Mouse (Mus musculus) ovary, postnatal 14 days (tissue): ENCODE results near the gene Phf19.
A peak's percentile ranks its signal among the peaks of the same experiment; 100 is the strongest.

ENCODE experiments used
- DNase-seq: peaks from one replicate; pipeline ENCODE4 v3.0.0; 2022; ENCODE audit warnings: low spot score

Phf19 gene

DNA sequence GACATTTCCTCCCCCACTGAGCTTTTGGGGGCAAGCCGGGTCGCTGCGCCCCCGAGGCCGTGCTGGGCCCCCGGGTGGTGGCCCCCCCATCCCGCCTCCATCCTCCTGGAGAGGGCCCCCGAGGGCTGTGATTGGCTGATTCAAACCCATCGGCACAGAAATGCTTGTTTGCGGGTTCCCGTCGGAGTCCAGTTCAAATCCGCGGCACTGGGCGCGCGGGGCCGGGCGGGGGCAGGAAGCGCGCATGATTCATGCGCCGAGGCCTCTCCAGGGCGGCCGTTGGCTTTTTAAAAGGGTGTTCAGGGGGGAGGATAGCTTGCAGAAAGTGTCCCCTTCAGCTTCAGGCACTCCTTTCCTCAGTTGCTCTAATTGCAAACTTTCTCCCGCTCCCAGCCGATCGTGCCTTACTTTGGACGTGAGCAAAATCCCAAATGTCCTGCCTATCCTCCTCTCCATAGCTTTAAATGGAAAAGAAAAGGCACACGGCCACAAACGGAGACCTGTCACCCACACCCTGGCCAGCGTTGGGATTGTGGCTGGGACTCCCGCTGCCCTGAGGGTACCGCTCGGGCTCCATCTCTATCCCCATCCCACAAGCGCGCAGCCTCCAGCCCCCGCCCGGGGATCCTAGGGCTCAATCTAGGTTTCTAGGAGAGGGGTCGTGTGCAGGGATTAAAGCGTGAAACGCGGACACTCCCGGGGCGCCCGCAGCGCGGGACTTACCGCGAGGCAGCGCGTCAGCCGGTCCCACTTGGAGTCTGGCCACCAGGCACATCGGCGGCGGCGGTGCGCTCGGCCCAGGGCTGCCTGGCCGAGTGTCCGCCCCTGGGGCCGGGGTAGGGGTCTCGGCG lies at the start of gene Phf19:
Gene Phf19 (minus strand): TSS at position 809 of the 851 bp plus-strand sequence.
- DNase-seq: no peak

DNA sequence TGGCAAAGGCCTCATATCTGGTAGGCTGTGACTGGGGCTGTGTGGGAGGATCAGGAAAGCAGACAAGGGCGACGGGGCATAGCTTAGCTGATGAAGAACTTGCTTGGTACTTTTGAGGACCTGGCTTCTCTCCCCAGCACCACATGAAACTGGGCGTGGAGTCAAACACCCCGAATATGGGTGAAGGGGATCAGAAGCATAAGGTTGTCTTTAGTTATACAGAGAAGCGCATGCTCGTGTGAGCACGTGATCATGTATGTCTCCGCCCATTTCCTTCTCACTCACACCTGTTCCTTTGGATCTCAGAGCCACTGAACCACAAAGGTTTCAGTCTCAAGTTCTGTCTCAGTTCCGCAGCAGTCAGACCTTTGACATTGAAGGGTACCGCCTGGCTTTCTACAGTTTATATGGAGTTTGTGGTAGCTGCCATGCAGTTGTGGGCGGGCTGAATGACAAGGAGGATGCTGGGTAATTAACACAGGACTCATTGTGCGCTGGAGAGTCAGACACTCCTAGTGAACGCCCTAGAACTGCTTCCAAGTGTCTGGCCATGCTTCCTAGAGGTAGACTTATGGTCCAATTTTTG lies 49.6 kb upstream of the Phf19 start:
- DNase-seq: no peak

DNA sequence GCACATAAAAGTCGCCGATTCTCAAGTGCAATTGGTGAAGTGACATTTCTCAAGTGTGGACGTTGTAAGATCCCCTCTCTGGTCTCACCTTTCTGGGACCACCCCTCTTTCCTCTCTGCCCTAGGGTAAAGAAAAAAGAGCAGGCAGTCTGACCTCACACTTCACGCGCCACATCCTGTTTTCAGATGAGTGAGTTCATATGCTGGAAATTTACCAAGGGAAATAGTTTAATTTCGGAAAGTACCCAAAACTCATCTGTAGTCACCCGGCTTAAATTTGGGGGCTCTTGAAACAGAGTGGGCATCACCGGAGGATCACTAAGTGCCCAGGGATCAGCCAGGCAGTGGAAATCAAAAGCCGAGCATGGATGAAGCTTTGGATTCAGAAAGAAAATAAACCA lies 49.1 kb upstream of the Phf19 start:
- no peak for DNase-seq

DNA sequence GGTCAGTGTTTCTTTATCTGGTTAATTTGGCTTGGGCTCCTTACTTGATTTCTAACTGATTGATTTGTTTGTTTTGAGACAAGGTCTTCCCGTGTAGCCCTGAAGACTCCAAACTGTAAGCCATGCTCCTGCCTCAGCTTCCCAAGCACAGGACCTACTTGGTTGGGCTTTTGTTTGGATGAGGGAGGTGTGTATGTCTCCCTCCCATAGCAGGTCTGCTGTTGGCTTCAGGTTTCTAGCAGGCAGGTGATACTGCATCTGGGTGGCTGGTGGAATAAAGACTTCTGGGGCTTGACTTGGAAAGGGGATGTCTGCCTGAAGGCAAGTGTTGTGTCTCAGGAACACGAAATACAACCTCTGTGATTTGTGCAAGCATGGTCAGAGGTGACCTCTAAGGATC lies 48.4 kb upstream of the Phf19 start:
- DNase-seq: no peak

DNA sequence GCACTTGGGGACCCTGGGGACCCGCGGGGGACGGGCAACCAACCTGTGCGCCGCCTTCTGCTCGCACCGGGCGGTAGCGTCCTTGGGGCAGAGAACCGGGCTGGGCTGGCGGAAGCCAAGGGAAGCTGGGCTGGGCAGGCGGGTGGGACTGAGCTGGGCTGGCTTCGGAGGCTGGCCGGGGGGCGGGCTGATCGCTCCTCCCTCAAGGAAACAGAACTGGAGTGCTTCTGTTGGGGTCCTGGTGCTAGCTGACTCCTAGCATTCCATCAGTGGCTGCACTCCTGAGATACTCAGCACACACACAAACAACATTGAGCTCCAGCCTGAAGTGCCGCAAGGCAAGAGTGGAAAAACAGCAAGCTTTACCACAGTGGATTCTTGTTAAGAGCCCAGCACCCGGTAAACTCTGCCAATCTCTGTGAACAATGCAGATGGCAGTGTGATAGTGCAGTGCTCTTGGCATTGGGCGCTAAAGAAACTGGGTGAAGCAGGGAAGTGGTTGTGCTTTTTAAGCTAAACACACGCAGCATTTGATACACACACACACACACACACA lies 47.7 kb upstream of the Phf19 start, which contains the start of gene Traf1:
Gene Traf1 (minus strand): TSS at position 292 of the 556 bp plus-strand sequence.
- peak; percentile 37 for DNase-seq

DNA sequence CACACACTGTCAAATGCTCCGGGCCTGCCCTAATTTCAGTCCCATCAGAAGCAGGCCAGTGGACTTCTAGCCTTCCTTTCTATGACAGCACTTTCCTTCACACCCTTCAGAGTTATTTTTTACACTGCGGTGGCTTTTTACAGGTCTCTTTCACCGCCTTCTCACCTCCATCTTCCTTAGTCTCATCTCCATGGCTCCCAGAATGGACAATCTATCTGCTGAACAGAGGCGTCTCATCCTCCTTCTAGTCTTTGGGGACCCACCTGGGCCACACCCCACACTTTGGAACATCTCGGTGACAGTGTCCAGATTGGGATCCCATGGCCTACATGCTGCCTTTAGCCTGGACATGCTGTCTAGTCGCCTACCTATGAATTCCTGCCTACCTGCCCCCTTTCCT lies 47.1 kb upstream of the Phf19 start:
- DNase-seq: no peak

DNA sequence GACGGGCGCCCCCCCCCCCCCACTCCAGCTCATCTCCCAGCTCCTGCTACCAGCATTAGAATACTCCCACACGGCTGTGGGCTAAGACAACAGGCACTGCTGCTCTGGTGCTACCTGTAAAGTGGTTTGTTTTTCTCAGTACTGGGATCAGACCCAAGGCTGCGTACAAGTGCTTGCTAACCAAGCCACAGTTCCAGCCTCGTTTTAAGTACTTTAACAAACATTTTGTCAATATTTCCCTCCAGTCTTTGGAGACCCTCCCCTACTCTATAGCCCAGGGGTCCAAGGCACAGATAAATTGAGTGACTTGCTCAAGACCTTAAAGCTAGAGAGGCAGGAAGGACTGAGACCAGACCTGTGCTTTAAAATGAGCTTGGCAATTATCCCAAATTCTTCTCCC lies 46.6 kb upstream of the Phf19 start:
- no peak for DNase-seq

DNA sequence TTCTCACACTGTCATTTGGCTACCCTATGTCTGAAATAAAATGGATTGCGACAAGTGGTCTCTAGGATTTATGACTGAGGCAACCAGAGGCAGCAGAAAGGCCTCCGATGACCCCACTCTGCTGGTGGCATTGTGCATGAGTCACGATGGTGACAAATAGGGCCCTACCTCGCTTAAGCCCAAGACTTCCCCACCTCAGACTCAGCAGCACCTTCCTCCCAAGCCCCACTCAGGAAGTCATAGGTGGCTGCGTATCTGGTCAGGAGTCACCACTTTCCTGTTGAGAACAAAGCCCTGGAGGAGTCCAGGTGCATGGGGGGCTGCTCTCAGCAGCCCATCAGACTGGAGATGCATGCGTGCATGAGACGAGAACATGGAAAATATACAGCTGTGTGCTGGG lies 44.8 kb upstream of the Phf19 start:
- DNase-seq: no peak

DNA sequence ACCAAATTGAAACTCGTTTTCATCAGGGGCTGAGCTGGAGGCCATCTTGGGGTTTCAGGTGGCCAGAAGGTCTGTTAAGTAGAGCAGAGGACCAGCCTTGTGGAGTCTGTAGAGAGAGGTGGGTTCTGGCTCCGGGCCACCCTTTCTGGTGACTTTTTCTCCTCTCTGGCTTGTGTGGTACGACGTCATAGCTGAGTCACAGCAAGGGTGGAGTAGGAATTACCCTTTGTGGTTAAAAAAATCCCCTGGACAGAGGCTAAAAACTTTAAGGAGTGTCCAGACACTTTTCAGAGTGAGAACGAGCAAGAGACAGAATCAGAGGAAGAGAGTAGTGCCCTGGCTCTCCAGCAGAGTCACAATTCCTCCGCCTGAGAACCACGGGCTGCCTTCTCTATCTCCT lies 44.2 kb upstream of the Phf19 start:
- no peak for DNase-seq

DNA sequence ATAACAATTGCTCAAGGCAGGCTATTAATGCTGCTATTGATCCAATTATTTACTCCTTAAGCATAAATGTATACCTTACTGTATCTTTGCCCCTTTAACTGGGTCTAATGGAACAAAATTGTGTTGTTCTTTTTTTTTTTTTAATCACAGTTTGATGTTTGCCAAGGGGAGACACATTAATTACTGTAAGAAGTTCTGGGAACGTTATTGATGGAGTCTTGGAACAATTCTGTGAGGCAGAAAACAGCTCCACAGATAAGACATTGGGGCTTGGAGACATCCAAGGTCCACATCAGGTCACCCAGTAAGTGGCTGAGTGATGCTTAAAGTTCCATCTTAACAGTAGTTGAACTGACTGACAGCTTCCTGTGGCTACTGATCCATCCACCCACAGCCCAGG lies 43.6 kb upstream of the Phf19 start:
- no peak for DNase-seq

DNA sequence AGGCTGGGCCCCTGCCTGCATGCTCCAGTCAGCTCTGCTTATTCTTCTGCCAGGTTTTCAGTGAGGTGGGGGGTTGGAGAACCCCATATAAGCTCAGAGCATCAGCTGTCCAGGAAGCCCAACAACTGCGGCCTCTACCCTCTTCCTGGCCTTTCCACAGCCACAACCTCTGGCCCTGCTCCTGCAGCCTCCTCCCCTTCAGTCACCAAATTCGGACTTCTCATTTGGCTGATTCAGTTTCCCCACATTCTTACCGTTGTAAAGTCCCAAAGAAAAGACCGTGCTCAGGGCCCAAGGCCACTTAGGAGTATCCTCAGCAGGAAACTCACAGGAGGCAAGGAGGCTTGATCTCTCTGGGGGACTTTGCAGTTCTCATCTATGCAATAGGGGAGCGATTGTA lies 43.1 kb upstream of the Phf19 start:
- no peak for DNase-seq

DNA sequence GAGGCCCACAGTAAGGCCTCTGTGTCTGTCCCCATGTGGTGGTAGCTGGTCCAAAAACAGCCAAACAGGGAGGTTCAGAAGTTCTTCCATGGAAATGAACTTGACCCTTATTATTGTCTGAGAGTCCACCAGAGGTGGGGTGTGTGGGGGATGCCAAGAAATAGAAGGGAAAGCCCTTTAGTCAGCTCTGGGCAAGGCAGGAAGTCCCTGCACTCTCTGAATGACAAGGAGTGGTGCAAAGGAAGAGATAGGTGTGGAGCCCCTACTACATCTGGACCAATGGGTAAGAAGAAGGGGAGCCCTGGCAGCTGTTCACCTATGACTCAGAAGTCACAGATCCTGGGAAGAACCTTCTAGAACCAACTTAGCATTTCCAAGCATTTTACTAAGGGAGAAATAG lies 40.5 kb upstream of the Phf19 start:
- no peak for DNase-seq

DNA sequence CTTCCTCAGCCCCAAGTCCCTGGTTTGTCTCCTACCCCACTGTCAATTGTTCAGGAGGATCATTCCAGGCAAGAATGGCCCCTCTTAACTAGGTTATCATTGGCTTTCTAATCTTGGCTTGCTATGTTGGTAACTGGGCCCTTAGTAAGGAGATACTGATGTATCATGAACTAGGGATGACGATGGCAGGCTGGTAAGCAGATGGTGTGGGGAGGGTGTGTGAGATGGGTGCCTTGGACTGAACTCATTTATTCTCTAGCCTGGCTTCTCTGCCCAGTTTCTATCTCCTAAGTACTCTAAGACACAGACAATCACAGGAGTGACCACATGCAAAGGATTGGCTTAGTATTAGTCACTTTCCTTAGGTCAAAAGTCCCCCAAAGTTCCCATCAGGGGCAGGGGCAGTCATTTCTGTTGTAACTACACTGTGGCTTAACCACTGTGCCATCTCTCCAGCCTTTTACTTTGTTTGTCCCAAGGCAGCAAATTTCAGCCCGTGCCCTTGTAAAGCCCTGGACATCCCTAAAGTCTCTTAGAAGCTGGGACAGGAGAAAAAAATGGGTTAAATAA lies 39.8 kb upstream of the Phf19 start:
- no peak for DNase-seq

DNA sequence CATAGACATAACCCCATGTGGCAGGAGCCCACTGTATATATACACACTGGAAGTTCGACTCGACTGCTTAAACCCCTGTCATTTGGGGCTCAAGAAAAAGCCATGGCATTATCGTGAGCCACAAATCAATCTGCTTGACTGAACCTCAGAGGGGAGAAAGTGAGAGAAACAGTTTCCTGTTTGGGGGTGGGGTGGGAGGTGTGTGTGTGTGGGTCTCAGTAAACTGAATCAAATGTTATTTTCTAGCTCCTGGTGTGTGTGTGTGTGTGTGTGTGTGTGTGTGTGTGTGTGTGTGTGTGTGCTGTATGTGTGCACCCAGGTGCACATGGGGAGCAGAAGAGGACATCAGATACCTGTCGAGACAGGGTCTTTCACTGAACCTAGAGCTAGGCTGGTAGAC lies 39.2 kb upstream of the Phf19 start:
- DNase-seq: no peak

DNA sequence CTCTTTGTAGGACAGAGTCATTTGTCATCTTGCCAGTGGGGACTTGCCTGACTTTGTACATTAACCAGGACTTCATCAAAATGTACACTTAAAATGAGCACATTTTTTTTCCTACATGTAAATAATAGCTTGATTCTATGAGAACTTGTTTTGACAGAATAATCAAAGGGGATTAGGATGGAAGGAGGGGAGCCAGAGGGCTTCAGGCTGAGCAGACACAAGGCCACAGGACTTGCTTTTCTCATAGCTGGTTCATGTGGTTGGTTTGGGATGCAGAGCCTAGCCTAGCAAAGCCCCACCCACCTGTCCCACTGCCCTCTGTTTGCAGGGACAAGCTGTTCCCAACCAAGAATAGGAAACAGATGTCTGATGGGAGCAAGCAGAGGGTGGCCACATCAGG lies 37.6 kb upstream of the Phf19 start:
- DNase-seq: no peak

DNA sequence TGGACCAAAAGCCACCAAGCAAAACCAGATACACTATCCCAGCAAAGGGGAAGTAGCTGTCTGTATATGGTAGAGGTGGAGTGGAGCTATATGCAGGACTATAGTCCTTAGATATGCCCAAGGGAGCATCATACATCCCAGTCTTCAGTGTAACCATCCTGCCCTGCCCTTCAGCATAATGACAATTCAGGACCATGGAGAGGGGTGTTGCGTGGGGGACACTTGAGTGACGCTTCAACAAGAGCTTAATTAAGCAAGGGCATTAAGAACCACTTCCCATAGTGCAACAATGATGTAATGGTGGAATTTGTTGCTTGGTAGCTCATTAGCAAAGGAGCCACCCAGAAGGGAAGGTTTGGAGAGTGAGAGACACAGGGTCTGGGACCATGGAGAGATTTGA lies 34.8 kb upstream of the Phf19 start:
- no peak for DNase-seq

DNA sequence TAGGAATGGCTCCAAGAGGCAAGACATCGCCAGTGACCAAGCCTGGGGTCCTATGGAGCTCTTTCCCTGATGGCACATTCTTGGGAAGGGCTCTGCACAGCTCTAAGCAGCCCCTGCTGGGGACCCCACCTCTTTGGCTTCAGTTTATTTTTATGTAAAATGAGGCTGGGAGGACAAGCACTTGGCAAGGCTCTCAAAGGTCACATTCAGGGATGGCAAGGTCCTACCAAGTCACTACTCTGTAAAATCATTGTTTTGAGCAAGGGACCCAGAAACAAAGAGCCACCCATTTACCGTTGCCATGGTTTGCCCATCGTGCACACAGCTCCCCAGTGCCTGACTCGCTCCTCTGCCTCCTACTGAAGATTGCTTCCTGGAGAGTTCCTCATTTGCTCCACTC lies 32.2 kb upstream of the Phf19 start:
- no peak for DNase-seq

DNA sequence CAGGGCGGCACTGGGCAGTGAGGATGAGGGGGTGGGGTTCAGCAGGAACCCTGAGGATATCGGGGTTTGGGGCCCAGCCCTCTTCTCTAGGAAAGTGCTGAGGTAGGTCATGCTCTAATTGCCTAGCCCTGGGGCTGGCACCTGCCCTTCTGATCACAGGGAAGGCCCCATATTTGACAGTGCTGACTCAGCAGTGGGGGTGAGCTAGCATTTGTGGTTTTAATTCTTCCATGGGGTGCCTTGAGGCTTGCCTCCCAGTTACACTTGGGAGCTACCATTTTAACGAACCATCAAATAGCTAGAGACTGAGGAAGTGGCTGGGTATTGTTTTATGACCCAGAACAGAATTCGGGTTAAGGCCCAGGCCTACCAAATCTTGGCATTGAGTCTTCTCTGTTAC lies 31.8 kb upstream of the Phf19 start:
- DNase-seq: no peak

DNA sequence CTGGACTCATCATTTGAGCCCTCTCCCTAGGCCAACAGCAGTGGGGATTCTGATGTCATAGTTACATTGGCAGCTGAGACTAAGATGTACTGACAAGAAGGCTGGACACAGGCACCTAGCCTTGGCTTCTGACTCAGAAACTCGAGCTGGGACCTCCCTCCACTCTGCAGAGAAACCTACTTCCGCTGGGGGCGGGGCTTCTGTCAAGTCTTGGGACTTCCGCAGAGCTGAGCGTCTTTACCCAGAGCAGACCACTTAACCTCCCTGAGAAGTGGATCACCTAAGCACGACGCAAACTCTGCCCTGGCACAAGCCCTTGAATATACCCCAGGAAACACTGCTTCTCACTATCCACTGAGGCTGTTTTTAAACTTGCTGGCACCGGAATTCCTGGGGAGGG lies 30.9 kb upstream of the Phf19 start:
- no peak for DNase-seq

DNA sequence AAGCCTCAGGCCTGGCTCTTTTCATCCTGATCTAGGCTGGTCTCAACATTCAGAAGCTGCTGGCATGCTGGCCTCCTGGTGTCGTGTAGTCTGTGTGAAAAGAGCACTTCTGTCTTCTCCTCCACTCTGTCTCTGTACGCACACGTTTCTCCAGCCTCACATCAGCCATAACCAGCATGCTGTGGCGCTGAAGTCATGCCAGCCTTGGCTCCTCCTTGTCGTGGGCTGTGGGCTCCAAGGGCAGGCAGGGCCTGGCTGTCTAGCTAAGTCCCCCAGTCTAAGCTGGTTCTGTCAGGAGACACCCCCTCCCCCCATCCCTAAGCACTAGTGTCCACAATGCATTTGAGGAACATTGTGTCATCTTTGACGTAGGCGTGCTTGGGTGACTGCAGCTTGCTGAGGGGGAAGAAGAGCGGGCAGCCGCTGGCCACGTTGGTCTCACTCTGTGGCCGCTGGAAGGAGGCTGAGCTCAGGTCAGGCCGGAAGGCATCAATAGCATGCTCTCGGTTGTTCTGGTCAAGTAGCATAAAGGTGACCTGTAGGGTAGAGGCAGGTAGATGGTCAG lies 29.8 kb upstream of the Phf19 start:
- DNase-seq: no peak

DNA sequence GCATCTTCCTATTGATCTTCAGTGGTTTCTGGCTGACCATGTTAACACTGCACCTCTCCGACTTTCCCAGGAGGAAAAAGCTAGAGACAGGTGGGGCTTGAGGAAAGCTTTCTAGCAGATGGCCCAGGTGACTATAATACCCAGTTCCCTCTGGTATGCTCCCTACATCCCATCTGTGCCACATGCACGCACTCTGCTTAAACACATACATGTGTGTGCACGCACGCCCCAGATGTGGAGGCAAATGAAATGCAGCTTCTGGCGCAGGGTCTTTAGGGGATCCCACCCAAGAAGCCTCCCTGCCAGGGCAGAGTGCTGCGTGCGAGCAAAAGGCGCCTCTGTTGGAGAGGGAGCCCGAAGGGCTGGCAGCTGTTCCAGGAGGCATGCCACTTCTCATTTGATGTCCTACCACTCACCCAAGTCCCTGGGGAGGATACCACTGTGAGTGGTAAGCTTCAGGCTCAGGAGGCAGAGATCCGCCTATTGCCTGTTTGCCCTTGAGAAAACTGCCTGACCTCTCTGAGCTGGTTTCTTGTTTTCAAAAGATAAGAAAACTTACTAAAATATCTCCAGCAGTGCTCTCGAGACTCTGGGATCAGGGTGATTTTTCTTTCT lies 27.3 kb upstream of the Phf19 start:
- no peak for DNase-seq

DNA sequence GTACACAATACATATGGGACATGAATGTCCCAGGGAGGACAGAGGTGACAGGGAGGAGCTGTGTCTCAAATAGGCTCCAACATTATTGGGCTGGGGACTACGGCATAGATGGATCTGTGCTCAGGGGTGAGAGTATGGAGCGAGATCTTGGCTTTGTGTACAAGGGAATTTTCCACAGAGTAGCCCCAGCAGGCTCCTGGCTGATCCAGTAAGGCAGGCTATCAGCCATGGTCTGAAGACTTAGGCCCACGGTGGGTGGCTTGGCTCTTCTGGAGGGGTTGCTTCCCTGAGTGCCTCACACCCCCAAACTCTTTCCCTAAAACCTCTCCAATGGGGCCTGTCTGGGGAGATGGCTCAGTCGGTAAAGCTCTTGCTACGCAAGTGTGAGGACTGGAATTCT lies 26.4 kb upstream of the Phf19 start:
- DNase-seq: no peak
